Mouse (Mus musculus) neural tube, embryonic 11.5 days (tissue): ENCODE results near the gene Zscan26. TPM values are rescaled to one million over a fixed set of nuclear protein-coding genes. Genes with fewer than 3 reads are reported as not detected.
A peak's percentile ranks its signal among the peaks of the same experiment; 100 is the strongest.
"Not testable (repeated sequence)": the region's sequence is repeated elsewhere in the genome, so short reads cannot be mapped to it uniquely, and the experiment has no call there.

Source experiments
- ATAC-seq: fragments of 200-750 bp; cut with Nextera tagmentation; 2 replicates; pipeline ENCODE4 v1.8.0; 2017; ENCODE audit warnings: moderate number of reproducible peaks, mild to moderate bottlenecking, moderate TSS enrichment, moderate library complexity; ENCODE audit not compliant: insufficient read depth, low FRiP score, low TSS enrichment
- DNase-seq: peaks from one replicate; pipeline ENCODE4 v3.0.0-alpha.2; 2015; ENCODE audit warnings: low spot score
- H3K27ac ChIP-seq: fragments of 300-500 bp; sonication (generic); 2 replicates; pipeline ENCODE4 v1.5.1; 2014; ENCODE audit warnings: low read depth, mild to moderate bottlenecking, low read length
- H3K27me3 ChIP-seq: fragments of 300-500 bp; sonication (generic); 2 replicates; pipeline ENCODE4 v1.6.1; 2014; ENCODE audit warnings: mild to moderate bottlenecking, low read length, mixed read lengths; ENCODE audit not compliant: control insufficient read depth, insufficient read depth
- H3K36me3 ChIP-seq: fragments of 300-500 bp; sonication (generic); 2 replicates; pipeline ENCODE4 v1.6.1; 2014; ENCODE audit warnings: mild to moderate bottlenecking, low read length, moderate library complexity, mixed read lengths; ENCODE audit not compliant: control insufficient read depth, insufficient read depth
- H3K4me1 ChIP-seq: fragments of 300-500 bp; sonication (generic); 2 replicates; pipeline ENCODE4 v1.6.1; 2014; ENCODE audit warnings: low read length, mixed read lengths; ENCODE audit not compliant: control insufficient read depth, insufficient read depth
- H3K4me2 ChIP-seq: fragments of 300-500 bp; sonication (generic); 2 replicates; pipeline ENCODE4 v1.6.1; 2014; ENCODE audit warnings: low read depth, mild to moderate bottlenecking, moderate library complexity
- H3K4me3 ChIP-seq: fragments of 300-500 bp; sonication (generic); 2 replicates; pipeline ENCODE4 v1.5.1; 2014; ENCODE audit warnings: low read depth, low read length
- H3K9ac ChIP-seq: fragments of 300-500 bp; sonication (generic); 2 replicates; pipeline ENCODE4 v1.6.1; 2014; ENCODE audit warnings: mild to moderate bottlenecking, low read length
- H3K9me3 ChIP-seq: fragments of 300-500 bp; sonication (generic); 2 replicates; pipeline ENCODE4 v1.6.1; 2016; ENCODE audit warnings: low read length; ENCODE audit not compliant: control insufficient read depth
- WGBS: fragments of 180-500 bp; shearing (Covaris S2); extraction: QIAGEN DNeasy Blood & Tissue Kit; methylation state at CpG from one replicate; pipeline ENCODE4 v1.1.7; 2014; 5-methylcytosine and 5-hydroxymethylcytosine counted together
- microRNA counts: library from miRNA; unstranded; fragments of <30 nt; microRNA quantifications from one replicate; lab custom pipeline; 2015
- microRNA-seq: library from miRNA; unstranded; fragments of <30 nt; microRNA quantifications from one replicate; pipeline ENCODE4, GENCODE M21; 2016
- polyA plus RNA-seq: library from polyadenylated mRNA; unstranded; fragments of >200 nt; fragmentation: Nextera tagmentation; extraction: Ambion mirVana; gene quantifications from 2 replicates; pipeline ENCODE4 v1.2.1, GENCODE M21; 2014

Zscan26 gene
- polyA plus RNA-seq, 1 experiment from 2014 or later: 14.9 TPM

- H3K27ac ChIP-seq: no peak overlapping the region; the same call in 1 of the 2 replicates
- H3K9me3 ChIP-seq: no peaks in the 10 kb centered on the region
- DNase-seq: no peak
- no peaks in the 10 kb centered on the region for H3K27me3 ChIP-seq
- ATAC-seq: peak; percentile 28; the same call in 1 of the 2 replicates
- WGBS: 16% methylated on average over 12 of the region's 12 CpGs
- 0 out of 2 replicates have a peak, but pooled peaks cover 2% of the 10 kb centered on the region for H3K4me1 ChIP-seq
- no peaks in the 10 kb centered on the region for H3K36me3 ChIP-seq
- H3K4me3 ChIP-seq: peak overlapping the region; percentile 76
- H3K4me2 ChIP-seq: peak overlapping the region; percentile 55
- H3K9ac ChIP-seq: peak overlapping the region; percentile 86
Observed at GRCm38 (mm10) chr13:21401636-21402286, 51.8 kb downstream of the Zscan26 start.

- no peak for ATAC-seq
- H3K27ac ChIP-seq: no peak overlapping the region
- no peak for DNase-seq
- H3K27me3 ChIP-seq: no peaks in the 10 kb centered on the region
- no peaks in the 10 kb centered on the region for H3K36me3 ChIP-seq
- H3K9ac ChIP-seq: peak overlapping the region; percentile 86
- 0 out of 2 replicates have a peak, but pooled peaks cover 2% of the 10 kb centered on the region for H3K4me1 ChIP-seq
- peak overlapping the region; percentile 55 for H3K4me2 ChIP-seq
- H3K9me3 ChIP-seq: no peaks in the 10 kb centered on the region
- peak overlapping the region; percentile 76 for H3K4me3 ChIP-seq
- 84% methylated on average over 3 of the region's 3 CpGs for WGBS
Observed at GRCm38 (mm10) chr13:21401166-21401565, 52.4 kb downstream of the Zscan26 start.

- no peaks in the 10 kb centered on the region for H3K9me3 ChIP-seq
- H3K9ac ChIP-seq: no peak overlapping the region
- ATAC-seq (no peak), DNase-seq (no peak)
- peaks cover 14% of the 10 kb centered on the region for H3K36me3 ChIP-seq
- no peak overlapping the region for H3K4me2 ChIP-seq
- no peaks in the 10 kb centered on the region for H3K27me3 ChIP-seq
- no peak overlapping the region for H3K4me3 ChIP-seq
- 0 out of 2 replicates have a peak, but pooled peaks cover 2% of the 10 kb centered on the region for H3K4me1 ChIP-seq
- WGBS: 94% methylated on average over 2 of the region's 2 CpGs
- no peak overlapping the region for H3K27ac ChIP-seq
Observed at GRCm38 (mm10) chr13:21397486-21397885, 56.0 kb downstream of the Zscan26 start.

- H3K27ac ChIP-seq, H3K9ac ChIP-seq, H3K4me2 ChIP-seq, H3K4me3 ChIP-seq, H3K9me3 ChIP-seq, H3K27me3 ChIP-seq, DNase-seq, ATAC-seq, H3K4me1 ChIP-seq: not testable (repeated sequence)
- H3K36me3 ChIP-seq: peaks cover 19% of the 10 kb centered on the region
- over 99% methylated on average over 14 of the region's 18 CpGs for WGBS
Observed at GRCm38 (mm10) chr13:21396048-21396447, 57.5 kb downstream of the Zscan26 start.

- Histone ChIP-seq H3K9me3 (no peaks in the 10 kb centered on the region), H3K4me2 (no peak overlapping the region), H3K4me3 (no peak overlapping the region), H3K36me3 (peaks cover 19% of the 10 kb centered on the region), H3K9ac (no peak overlapping the region), H3K4me1 (no peaks in the 10 kb centered on the region), H3K27me3 (no peaks in the 10 kb centered on the region), H3K27ac (no peak overlapping the region)
- ATAC-seq (no peak), DNase-seq (no peak)
- 95% methylated on average over 6 of the region's 6 CpGs for WGBS
Observed at GRCm38 (mm10) chr13:21395623-21396022, 57.9 kb downstream of the Zscan26 start.

GRCm38 (mm10) chr13:21395211-21395610, 58.3 kb downstream of the Zscan26 start:
- DNase-seq: no peak
- no peak for ATAC-seq
- H3K27ac ChIP-seq: no peak overlapping the region
- WGBS: 100% methylated on average over 1 of the region's 1 CpGs
- no peaks in the 10 kb centered on the region for H3K9me3 ChIP-seq
- H3K4me2 ChIP-seq: no peak overlapping the region
- no peaks in the 10 kb centered on the region for H3K4me1 ChIP-seq
- no peak overlapping the region for H3K4me3 ChIP-seq
- no peak overlapping the region for H3K9ac ChIP-seq
- H3K27me3 ChIP-seq: no peaks in the 10 kb centered on the region
- peaks cover 19% of the 10 kb centered on the region for H3K36me3 ChIP-seq

MicroRNAs encoded within 50 kb of the gene (microRNA counts, 519-probe panel; counts per million panel counts)
- 171 counts per million, percentile 57 among the panel's probes with 10 or more counts for microRNA mmu-miR-1896 (lab: Ali Mortazavi, UCI)

Small RNA genes lying within 50 kb of the gene (microRNA-seq; reads per million reads assigned to microRNA genes)
- gene Mir1896: not detected
- gene Mir6942: not detected

Other genes with a start within 250 kb of the Zscan26 start
- gene Gpx5, start 161.0 kb downstream of the Zscan26 start, polyA plus RNA-seq: not detected in 2 replicates
- 0.30 TPM in 1 of 2 replicates, not detected in the other for gene Gpx6, start 141.6 kb downstream of the Zscan26 start, polyA plus RNA-seq
- gene Olfr1367, start 106.8 kb downstream of the Zscan26 start, polyA plus RNA-seq: not detected in 2 replicates
- gene Zscan12, start 90.9 kb downstream of the Zscan26 start, polyA plus RNA-seq: 14.8 and 19.6 TPM in 2 replicates
- 79.8 and 84.7 TPM in 2 replicates for gene Zkscan3, start 51.0 kb downstream of the Zscan26 start, polyA plus RNA-seq
- gene Pgbd1, start 12.7 kb downstream of the Zscan26 start, polyA plus RNA-seq: 4.1 and 4.9 TPM in 2 replicates
- gene Nkapl, start 14.8 kb upstream of the Zscan26 start, polyA plus RNA-seq: 2.5 and 3.2 TPM in 2 replicates
- gene Zkscan4, start 25.2 kb upstream of the Zscan26 start, polyA plus RNA-seq: 4.0 and 4.5 TPM in 2 replicates
- gene Gm10065, start 25.7 kb upstream of the Zscan26 start, polyA plus RNA-seq: 3.5 TPM in 1 of 2 replicates, not detected in the other
- gene AK157302, start 41.5 kb upstream of the Zscan26 start, polyA plus RNA-seq: 0.15 and 0.61 TPM in 2 replicates
- gene Gm11273, start 47.7 kb upstream of the Zscan26 start, polyA plus RNA-seq: 3.5 and 6.3 TPM in 2 replicates
- 10.5 and 12.1 TPM in 2 replicates for gene Zkscan8, start 77.4 kb upstream of the Zscan26 start, polyA plus RNA-seq
- gene Olfr1366, start 89.1 kb upstream of the Zscan26 start, polyA plus RNA-seq: 0.12 and 0.23 TPM in 2 replicates
- gene Olfr1535, start 106.2 kb upstream of the Zscan26 start, polyA plus RNA-seq: 0.05 TPM in 1 of 2 replicates, not detected in the other
- not detected in 2 replicates for gene Olfr1364, start 128.0 kb upstream of the Zscan26 start, polyA plus RNA-seq
- not detected in 2 replicates for gene Olfr1362, start 160.3 kb upstream of the Zscan26 start, polyA plus RNA-seq
- gene Olfr11, start 188.8 kb upstream of the Zscan26 start, polyA plus RNA-seq: not detected in 2 replicates
- 0.08 TPM in 1 of 2 replicates, not detected in the other for gene Olfr1361, start 209.7 kb upstream of the Zscan26 start, polyA plus RNA-seq
- gene Olfr1360, start 223.7 kb upstream of the Zscan26 start, polyA plus RNA-seq: not detected in 2 replicates
- gene Olfr1359, start 244.4 kb upstream of the Zscan26 start, polyA plus RNA-seq: not detected in 2 replicates